Mouse (Mus musculus) G1E (cell line): ENCODE data around the gene Olfr1061.
"Not testable (repeated sequence)": the region's sequence is repeated elsewhere in the genome, so short reads cannot be mapped to it uniquely, and the experiment has no call there.

Experiments used
- CTCF ChIP-seq: IDR thresholded peaks from 2 replicates; pipeline ENCODE4 v1.5.1; 2012; ENCODE audit warnings: low read depth, low read length, inconsistent platforms, mixed read lengths
- GATA1 ChIP-seq: IDR thresholded peaks from 2 replicates; pipeline ENCODE4 v1.6.1; 2012; ENCODE audit warnings: borderline replicate concordance, low read length, inconsistent platforms, mixed read lengths

GRCm38 (mm10) chr2:86442101-86442500 lies 28.3 kb upstream of the Olfr1061 start:
- TF ChIP-seq CTCF, GATA1: not testable (repeated sequence)
